Mouse (Mus musculus): ENCODE data around the gene Scarf2. TPM values are rescaled to one million over a fixed set of nuclear protein-coding genes. Genes with fewer than 3 reads are reported as not detected.

Scarf2 gene
- polyA plus RNA-seq, 1 experiment = 2.5 TPM

GRCm38 (mm10) chr16:17802839-17803674 lies 6.0 kb downstream of the Scarf2 start:
- TF ChIP-seq POLR2A (IDR thresholded peaks at IDR 0.05; ENCODE audit: borderline replicate concordance, control insufficient read depth, low read depth, low read length) (peak; percentile 18; the same call in 1 of the 2 replicates), CTCF (IDR thresholded peaks at IDR 0.05; ENCODE audit: control insufficient read depth, insufficient read depth, low read length) (no peak)
- Histone ChIP-seq H3K4me3 (replicated peaks; ENCODE audit: control insufficient read depth, low read depth, low read length) (no peak overlapping the region), H3K4me1 (ENCODE audit: control insufficient read depth, insufficient read depth, low read length) (no peaks in the 10 kb centered on the region; the same call in 1 of the 2 replicates), H3K27ac (ENCODE audit: control insufficient read depth, insufficient read depth, low read depth, low read length, poor library complexity) (no peak overlapping the region)
- WGBS = 3% methylated on average over 83 of the region's 83 CpGs

GRCm38 (mm10) chr16:17803675-17804448 lies 6.8 kb downstream of the Scarf2 start:
- WGBS = 11% methylated on average over 33 of the region's 33 CpGs
- no peaks in the 10 kb centered on the region; the same call in 1 of the 2 replicates for H3K4me1 ChIP-seq (ENCODE audit: control insufficient read depth, insufficient read depth, low read length)
- no peak overlapping the region for H3K4me3 ChIP-seq (replicated peaks; ENCODE audit: control insufficient read depth, low read depth, low read length)
- no peak overlapping the region for H3K27ac ChIP-seq (ENCODE audit: control insufficient read depth, insufficient read depth, low read depth, low read length, poor library complexity)
- TF ChIP-seq CTCF (IDR thresholded peaks at IDR 0.05; ENCODE audit: control insufficient read depth, insufficient read depth, low read length) (no peak), POLR2A (IDR thresholded peaks at IDR 0.05; ENCODE audit: borderline replicate concordance, control insufficient read depth, low read depth, low read length) (no peak)

GRCm38 (mm10) chr16:17804449-17804912 lies 7.4 kb downstream of the Scarf2 start:
- Histone ChIP-seq H3K4me3 (replicated peaks; ENCODE audit: control insufficient read depth, low read depth, low read length) (no peak overlapping the region), H3K4me1 (ENCODE audit: control insufficient read depth, insufficient read depth, low read length) (no peaks in the 10 kb centered on the region; the same call in 1 of the 2 replicates), H3K27ac (ENCODE audit: control insufficient read depth, insufficient read depth, low read depth, low read length, poor library complexity) (no peak overlapping the region)
- TF ChIP-seq POLR2A (IDR thresholded peaks at IDR 0.05; ENCODE audit: borderline replicate concordance, control insufficient read depth, low read depth, low read length) (no peak), CTCF (IDR thresholded peaks at IDR 0.05; ENCODE audit: control insufficient read depth, insufficient read depth, low read length) (no peak)
- WGBS = 2% methylated on average over 33 of the region's 33 CpGs

GRCm38 (mm10) chr16:17804982-17805381 lies 7.9 kb downstream of the Scarf2 start:
- Histone ChIP-seq H3K4me1 (ENCODE audit: control insufficient read depth, insufficient read depth, low read length) (no peaks in the 10 kb centered on the region; the same call in 1 of the 2 replicates), H3K27ac (ENCODE audit: control insufficient read depth, insufficient read depth, low read depth, low read length, poor library complexity) (no peak overlapping the region), H3K4me3 (replicated peaks; ENCODE audit: control insufficient read depth, low read depth, low read length) (no peak overlapping the region)
- WGBS = 12% methylated on average over 7 of the region's 7 CpGs
- no peak for TF ChIP-seq CTCF (IDR thresholded peaks at IDR 0.05; ENCODE audit: control insufficient read depth, insufficient read depth, low read length)
- no peak for TF ChIP-seq POLR2A (IDR thresholded peaks at IDR 0.05; ENCODE audit: borderline replicate concordance, control insufficient read depth, low read depth, low read length)

- peak overlapping the region; percentile 17; the same call in 1 of the 2 replicates for H3K27ac ChIP-seq (ENCODE audit: control insufficient read depth, insufficient read depth, low read depth, low read length, poor library complexity)
- 5% methylated on average over 50 of the region's 50 CpGs for WGBS
- TF ChIP-seq POLR2A (IDR thresholded peaks at IDR 0.05; ENCODE audit: borderline replicate concordance, control insufficient read depth, low read depth, low read length) = no peak
- no peak for TF ChIP-seq CTCF (IDR thresholded peaks at IDR 0.05; ENCODE audit: control insufficient read depth, insufficient read depth, low read length)
- H3K4me1 ChIP-seq (ENCODE audit: control insufficient read depth, insufficient read depth, low read length) = no peaks in the 10 kb centered on the region; the same call in 1 of the 2 replicates
- no peak overlapping the region for H3K4me3 ChIP-seq (replicated peaks; ENCODE audit: control insufficient read depth, low read depth, low read length)
Measured at GRCm38 (mm10) chr16:17806581-17807191, 9.6 kb downstream of the Scarf2 start.

- peak overlapping the region; percentile 17; the same call in 1 of the 2 replicates for H3K27ac ChIP-seq (ENCODE audit: control insufficient read depth, insufficient read depth, low read depth, low read length, poor library complexity)
- H3K4me1 ChIP-seq (ENCODE audit: control insufficient read depth, insufficient read depth, low read length) = no peaks in the 10 kb centered on the region; the same call in 1 of the 2 replicates
- TF ChIP-seq CTCF (IDR thresholded peaks at IDR 0.05; ENCODE audit: control insufficient read depth, insufficient read depth, low read length) (no peak), POLR2A (IDR thresholded peaks at IDR 0.05; ENCODE audit: borderline replicate concordance, control insufficient read depth, low read depth, low read length) (no peak)
- WGBS = 4% methylated on average over 73 of the region's 73 CpGs
- H3K4me3 ChIP-seq (replicated peaks; ENCODE audit: control insufficient read depth, low read depth, low read length) = peak overlapping the region; percentile 35
Measured at GRCm38 (mm10) chr16:17807192-17808009, 10.3 kb downstream of the Scarf2 start.

GRCm38 (mm10) chr16:17809125-17809524 lies 12.0 kb downstream of the Scarf2 start:
- Histone ChIP-seq H3K4me1 (ENCODE audit: control insufficient read depth, insufficient read depth, low read length) (no peaks in the 10 kb centered on the region; the same call in 1 of the 2 replicates), H3K4me3 (replicated peaks; ENCODE audit: control insufficient read depth, low read depth, low read length) (no peak overlapping the region), H3K27ac (ENCODE audit: control insufficient read depth, insufficient read depth, low read depth, low read length, poor library complexity) (no peak overlapping the region)
- TF ChIP-seq CTCF (IDR thresholded peaks at IDR 0.05; ENCODE audit: control insufficient read depth, insufficient read depth, low read length) (no peak), POLR2A (IDR thresholded peaks at IDR 0.05; ENCODE audit: borderline replicate concordance, control insufficient read depth, low read depth, low read length) (no peak)
- WGBS = 62% methylated on average over 4 of the region's 4 CpGs

All from bone marrow, adult 2 months (tissue).